Mouse (Mus musculus): ENCODE data around the gene Mob1b.
A peak's percentile ranks its signal among the peaks of the same experiment; 100 is the strongest.

The Mob1b gene

GRCm38 (mm10) chr5:88768201-88768600 is 47.5 kb downstream of the Mob1b start:
- DNase-seq (ENCODE audit: low spot score in 2 of 2), result no peak

GRCm38 (mm10) chr5:88782072-88782765 is 61.6 kb downstream of the Mob1b start:
- DNase-seq (ENCODE audit: low spot score in 2 of 2), result no peak

- no peak for DNase-seq (ENCODE audit: low spot score in 2 of 2)
Observed at GRCm38 (mm10) chr5:88785059-88785458, 64.4 kb downstream of the Mob1b start.

- no peak for DNase-seq (ENCODE audit: low spot score in 2 of 2)
Observed at GRCm38 (mm10) chr5:88790675-88791074, 70.0 kb downstream of the Mob1b start.

GRCm38 (mm10) chr5:88791256-88792245 is 70.9 kb downstream of the Mob1b start:
- peak in 1 of 2 experiments; percentile 51 for DNase-seq (ENCODE audit: low spot score in 2 of 2)

GRCm38 (mm10) chr5:88793676-88794075 is 73.0 kb downstream of the Mob1b start:
- no peak for DNase-seq (ENCODE audit: low spot score in 2 of 2)

- DNase-seq (ENCODE audit: low spot score in 2 of 2), result no peak
Observed at GRCm38 (mm10) chr5:88795910-88796584, 75.4 kb downstream of the Mob1b start.

- no peak for DNase-seq (ENCODE audit: low spot score in 2 of 2)
Observed at GRCm38 (mm10) chr5:88796588-88796987, 75.9 kb downstream of the Mob1b start.

- DNase-seq (ENCODE audit: low spot score in 2 of 2), result no peak
Observed at GRCm38 (mm10) chr5:88797121-88797520, 76.5 kb downstream of the Mob1b start.

- no peak for DNase-seq (ENCODE audit: low spot score in 2 of 2)
Observed at GRCm38 (mm10) chr5:88805616-88806015, 85.0 kb downstream of the Mob1b start.

- no peak for DNase-seq (ENCODE audit: low spot score in 2 of 2)
Observed at GRCm38 (mm10) chr5:88806278-88806677, 85.6 kb downstream of the Mob1b start.

GRCm38 (mm10) chr5:88807342-88807741 is 86.7 kb downstream of the Mob1b start:
- DNase-seq (ENCODE audit: low spot score in 2 of 2), result no peak

GRCm38 (mm10) chr5:88813188-88813587 is 92.5 kb downstream of the Mob1b start:
- DNase-seq (ENCODE audit: low spot score in 2 of 2), result no peak
